Mouse (Mus musculus) small intestine, adult 2 months (tissue): ENCODE data around the gene Grip2. TPM values are rescaled to one million over a fixed set of nuclear protein-coding genes. Genes with fewer than 3 reads are reported as not detected.
A peak's percentile ranks its signal among the peaks of the same experiment; 100 is the strongest.

ENCODE experiments used
- H3K27ac ChIP-seq: fragments of 200-500 bp; 2 replicates; pipeline ENCODE4 v1.5.1; 2012; ENCODE audit warnings: low read depth, low read length, control low read depth, inconsistent platforms; ENCODE audit not compliant: insufficient read depth
- H3K27me3 ChIP-seq: fragments of 200-500 bp; 2 replicates; pipeline ENCODE4 v1.6.1; 2012; ENCODE audit warnings: mild to moderate bottlenecking, moderate library complexity, low read length, inconsistent platforms; ENCODE audit not compliant: control insufficient read depth, insufficient read depth
- H3K36me3 ChIP-seq: fragments of 200-500 bp; 2 replicates; pipeline ENCODE4 v1.6.1; 2012; ENCODE audit warnings: mild to moderate bottlenecking, low read length, control low read depth, inconsistent platforms; ENCODE audit not compliant: control insufficient read depth, insufficient read depth
- H3K4me1 ChIP-seq: fragments of 200-500 bp; 2 replicates; pipeline ENCODE4 v1.6.1; 2012; ENCODE audit warnings: low read length, inconsistent platforms, mixed read lengths; ENCODE audit not compliant: control insufficient read depth, insufficient read depth, insufficient read length
- H3K4me3 ChIP-seq: fragments of 200-500 bp; 2 replicates; pipeline ENCODE4 v1.5.1; 2012; ENCODE audit warnings: low read depth, mild to moderate bottlenecking, control low read depth, inconsistent platforms, low read length, moderate library complexity
- CTCF ChIP-seq: fragments of 200-500 bp; IDR thresholded peaks from 2 replicates; pipeline ENCODE4 v1.5.1; 2012; ENCODE audit warnings: low read depth, mild to moderate bottlenecking, control low read depth, inconsistent platforms, low read length, moderate library complexity, mixed read lengths; ENCODE audit not compliant: insufficient replicate concordance, insufficient read length; ENCODE audit errors: extremely low read depth
- POLR2A ChIP-seq: fragments of 200-500 bp; IDR thresholded peaks from 2 replicates; pipeline ENCODE4 v1.6.1; 2012; ENCODE audit warnings: low read depth, mild to moderate bottlenecking, control low read depth, inconsistent platforms, low read length, moderate library complexity
- WGBS: fragments of 180-500 bp; shearing (Covaris S2); methylation state at CpG from one replicate; pipeline ENCODE4 v1.1.7; 2018; 5-methylcytosine and 5-hydroxymethylcytosine counted together
- polyA plus RNA-seq: library from polyadenylated mRNA; depleted of rRNA; stranded (reverse); fragments of >200 nt; gene quantifications from 2 replicates; pipeline ENCODE4 v1.2.3, GENCODE M21; 2012

The Grip2 gene
- polyA plus RNA-seq, 1 experiment: 0.82 TPM

DNA sequence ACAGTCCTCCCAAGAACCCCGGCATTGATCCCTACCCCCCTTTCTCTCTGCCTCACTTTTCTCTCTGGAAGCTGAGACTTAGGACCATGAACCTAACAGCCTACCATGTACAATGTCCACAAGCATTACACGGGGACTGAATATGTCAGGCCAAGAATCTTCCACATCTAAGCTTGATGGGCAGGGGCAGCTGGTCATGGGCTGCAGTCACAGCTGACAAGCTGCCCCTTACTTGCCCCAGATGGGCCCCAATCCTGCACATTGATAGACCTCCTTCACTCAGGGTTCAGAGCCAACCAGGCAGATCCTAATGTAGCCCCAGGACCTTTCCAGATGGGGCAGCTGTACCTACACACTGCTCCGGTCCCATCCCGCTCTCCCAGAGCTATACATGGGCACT is 30.3 kb downstream of the Grip2 start:
- TF ChIP-seq CTCF (no peak), POLR2A (no peak)
- H3K4me3 ChIP-seq: no peak overlapping the region

GRCm38 (mm10) chr6:91796064-91796463 is 31.0 kb downstream of the Grip2 start:
- Histone ChIP-seq H3K27me3 (no peaks in the 10 kb centered on the region), H3K4me3 (peak overlapping the region; percentile 50)
- WGBS: 24% methylated on average over 9 of the region's 9 CpGs

More for the DNA sequence above, 30.3 kb downstream of the Grip2 start:
- H3K4me1 ChIP-seq: peaks cover 5% of the 10 kb centered on the region; the same call in 1 of the 2 replicates
- H3K27ac ChIP-seq: no peak overlapping the region
- no peaks in the 10 kb centered on the region for H3K27me3 ChIP-seq
- 86% methylated on average over 4 of the region's 4 CpGs for WGBS
- H3K36me3 ChIP-seq: no peaks in the 10 kb centered on the region

GRCm38 (mm10) chr6:91795640-91796039 is 31.4 kb downstream of the Grip2 start:
- Histone ChIP-seq H3K27me3 (no peaks in the 10 kb centered on the region), H3K27ac (no peak overlapping the region), H3K4me1 (peaks cover 5% of the 10 kb centered on the region; the same call in 1 of the 2 replicates), H3K4me3 (peak overlapping the region; percentile 50), H3K36me3 (no peaks in the 10 kb centered on the region)
- TF ChIP-seq CTCF (no peak), POLR2A (no peak)
- 27% methylated on average over 3 of the region's 3 CpGs for WGBS

More at GRCm38 (mm10) chr6:91796064-91796463, 31.0 kb downstream of the Grip2 start:
- Histone ChIP-seq H3K4me1 (peaks cover 5% of the 10 kb centered on the region; the same call in 1 of the 2 replicates), H3K27ac (no peak overlapping the region), H3K36me3 (no peaks in the 10 kb centered on the region)
- TF ChIP-seq CTCF (no peak), POLR2A (no peak)

GRCm38 (mm10) chr6:91788311-91788798 is 38.7 kb downstream of the Grip2 start:
- Histone ChIP-seq H3K27ac (no peak overlapping the region), H3K4me3 (no peak overlapping the region), H3K36me3 (no peaks in the 10 kb centered on the region), H3K4me1 (no peaks in the 10 kb centered on the region), H3K27me3 (no peaks in the 10 kb centered on the region)
- 66% methylated on average over 9 of the region's 9 CpGs for WGBS
- TF ChIP-seq CTCF: no peak
- no peak for TF ChIP-seq POLR2A

GRCm38 (mm10) chr6:91785018-91785417 is 42.0 kb downstream of the Grip2 start:
- Histone ChIP-seq H3K4me1 (no peaks in the 10 kb centered on the region), H3K27me3 (no peaks in the 10 kb centered on the region)
- 64% methylated on average over 3 of the region's 3 CpGs for WGBS

DNA sequence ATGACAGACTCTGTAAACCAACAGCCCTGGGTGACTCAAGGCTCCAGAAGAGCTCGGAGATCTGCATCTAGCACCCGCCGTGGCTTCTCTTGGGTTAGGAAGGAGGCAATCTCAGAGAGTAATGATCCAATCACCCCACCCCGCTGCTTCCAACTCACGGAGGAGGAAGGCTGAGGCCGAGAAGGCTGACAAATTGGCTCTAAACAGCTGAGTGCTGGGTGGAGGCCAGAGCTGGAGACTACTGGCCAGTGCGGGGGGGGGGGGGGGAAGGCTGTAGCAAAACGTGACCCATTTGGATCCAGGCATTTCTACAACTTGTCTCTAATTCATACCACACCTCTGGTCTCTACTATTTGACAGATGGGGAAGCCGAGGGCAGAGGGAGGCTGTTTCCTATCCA is 47.8 kb downstream of the Grip2 start:
- Histone ChIP-seq H3K4me1 (no peaks in the 10 kb centered on the region), H3K4me3 (no peak overlapping the region), H3K27me3 (no peaks in the 10 kb centered on the region), H3K36me3 (no peaks in the 10 kb centered on the region), H3K27ac (no peak overlapping the region)
- TF ChIP-seq CTCF: no peak
- TF ChIP-seq POLR2A: no peak
- WGBS: 57% methylated on average over 9 of the region's 9 CpGs

More at GRCm38 (mm10) chr6:91785018-91785417, 42.0 kb downstream of the Grip2 start:
- H3K36me3 ChIP-seq: no peaks in the 10 kb centered on the region
- H3K4me3 ChIP-seq: no peak overlapping the region
- no peak for TF ChIP-seq CTCF
- TF ChIP-seq POLR2A: no peak
- H3K27ac ChIP-seq: no peak overlapping the region

- 10% methylated on average over 9 of the region's 9 CpGs for WGBS
- TF ChIP-seq POLR2A: no peak
- TF ChIP-seq CTCF: peak; percentile 71
Measured at GRCm38 (mm10) chr6:91776543-91776942, 50.5 kb downstream of the Grip2 start.

More at GRCm38 (mm10) chr6:91776543-91776942, 50.5 kb downstream of the Grip2 start:
- Histone ChIP-seq H3K36me3 (no peaks in the 10 kb centered on the region), H3K4me1 (no peaks in the 10 kb centered on the region), H3K27ac (no peak overlapping the region), H3K4me3 (no peak overlapping the region), H3K27me3 (no peaks in the 10 kb centered on the region)
